Mouse (Mus musculus) cerebellum, adult 11-12 months (tissue): ENCODE results near the gene Dpysl5.

ENCODE experiments used
- DNase-seq: peaks from one replicate; pipeline ENCODE4 v3.0.0; 2022

Gene Dpysl5

GRCm38 (mm10) chr5:30765596-30766370 lies 54.4 kb downstream of the Dpysl5 start:
- DNase-seq, result no peak

- DNase-seq, result no peak
Measured at GRCm38 (mm10) chr5:30768082-30768481, 56.7 kb downstream of the Dpysl5 start.

- DNase-seq, result no peak
Measured at GRCm38 (mm10) chr5:30768598-30768997, 57.2 kb downstream of the Dpysl5 start.

GRCm38 (mm10) chr5:30769075-30769474 lies 57.7 kb downstream of the Dpysl5 start:
- no peak for DNase-seq

- DNase-seq, result peak; percentile 90
Measured at GRCm38 (mm10) chr5:30774601-30775371, 63.4 kb downstream of the Dpysl5 start.

- DNase-seq, result no peak
Measured at GRCm38 (mm10) chr5:30780699-30781098, 69.3 kb downstream of the Dpysl5 start.

GRCm38 (mm10) chr5:30781147-30781546 lies 69.8 kb downstream of the Dpysl5 start:
- no peak for DNase-seq

- no peak for DNase-seq
Measured at GRCm38 (mm10) chr5:30787381-30787780, 76.0 kb downstream of the Dpysl5 start.

GRCm38 (mm10) chr5:30790047-30790446 lies 78.7 kb downstream of the Dpysl5 start:
- no peak for DNase-seq

GRCm38 (mm10) chr5:30796125-30796524 lies 84.8 kb downstream of the Dpysl5 start:
- peak; percentile 75 for DNase-seq

- DNase-seq, result no peak
Measured at GRCm38 (mm10) chr5:30797482-30797881, 86.1 kb downstream of the Dpysl5 start.

- no peak for DNase-seq
Measured at GRCm38 (mm10) chr5:30797982-30798381, 86.6 kb downstream of the Dpysl5 start.

GRCm38 (mm10) chr5:30798965-30799364 lies 87.6 kb downstream of the Dpysl5 start:
- DNase-seq, result no peak

GRCm38 (mm10) chr5:30802724-30803467 lies 91.5 kb downstream of the Dpysl5 start:
- no peak for DNase-seq

- peak; percentile 88 for DNase-seq
Measured at GRCm38 (mm10) chr5:30806106-30806505, 94.7 kb downstream of the Dpysl5 start.

- DNase-seq, result peak; percentile 94
Measured at GRCm38 (mm10) chr5:30814424-30815119, 103.2 kb downstream of the Dpysl5 start, which contains the start of gene Mapre3. Gene Mapre3 (plus strand): TSS chr5:30814641.

- DNase-seq, result no peak
Measured at GRCm38 (mm10) chr5:30815120-30815465, 103.7 kb downstream of the Dpysl5 start.

GRCm38 (mm10) chr5:30816261-30816791 lies 105.0 kb downstream of the Dpysl5 start:
- no peak for DNase-seq

GRCm38 (mm10) chr5:30818758-30819309 lies 107.5 kb downstream of the Dpysl5 start:
- DNase-seq, result no peak

GRCm38 (mm10) chr5:30822689-30823088 lies 111.3 kb downstream of the Dpysl5 start:
- no peak for DNase-seq

GRCm38 (mm10) chr5:30823091-30823490 lies 111.7 kb downstream of the Dpysl5 start:
- no peak for DNase-seq
